Mouse (Mus musculus) gastrocnemius, postnatal 14 days (tissue): ENCODE measurements around the gene Tia1. TPM values are rescaled to one million over a fixed set of nuclear protein-coding genes. Genes with fewer than 3 reads are reported as not detected.

Source experiments
- DNase-seq: peaks from one replicate; pipeline ENCODE4 v3.0.0; 2021; ENCODE audit warnings: mixed read lengths
- intact Hi-C: fragments of 180-260 bp; cut with DNase I; formaldehyde crosslinking; loops from one replicate; pipeline ENCODE4 v1.15.1; 2025; ENCODE audit warnings: low total_unique reads
- total RNA-seq, 2 experiments: library from RNA; stranded (reverse); gene quantifications; 2 replicates each; pipeline ENCODE4 v1.2.3; 2021

Tia1 gene
- total RNA-seq, 2 experiments from 2014 or later = 21.5 to 25.2 TPM

DNA sequence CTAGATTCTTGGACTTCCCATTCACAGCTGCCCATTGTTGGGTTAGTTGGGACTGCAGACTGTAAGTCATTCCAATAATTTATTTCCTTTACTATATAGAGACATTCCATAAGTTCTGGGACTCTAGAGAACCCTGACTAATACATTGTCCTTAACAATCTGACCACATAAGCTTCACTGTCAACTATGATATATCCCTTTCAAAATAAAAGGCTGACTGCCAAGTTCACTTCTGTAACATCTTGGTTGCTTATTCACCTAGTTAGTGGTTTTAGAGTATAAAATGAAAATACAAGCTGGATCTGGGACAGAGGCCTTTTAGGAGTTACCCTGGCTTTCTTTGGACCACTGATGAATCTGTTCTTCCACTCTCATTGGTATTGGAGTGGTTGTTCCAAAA, 21.5 kb upstream of the Tia1 start:
- no peak for DNase-seq
- intact Hi-C loops = no loop called here

DNA sequence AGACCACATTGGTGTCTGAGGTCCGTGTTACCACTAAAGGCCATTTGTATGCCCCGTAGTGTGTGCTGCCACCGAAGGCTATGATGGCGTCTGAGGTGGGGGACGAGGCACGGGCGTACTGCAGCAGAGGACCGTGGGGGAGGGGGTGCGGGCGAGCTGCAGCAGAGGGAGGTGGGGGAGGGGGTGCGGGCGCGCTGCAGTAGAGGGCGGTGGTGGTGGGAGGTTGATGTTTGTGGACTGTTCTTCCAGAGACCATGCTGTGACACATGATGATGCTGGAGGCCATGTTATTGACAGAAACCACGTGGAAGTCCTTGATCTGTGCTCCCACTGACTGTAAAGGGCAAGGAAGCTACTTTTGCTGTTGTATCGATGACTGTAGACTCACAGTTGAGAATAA, 20.6 kb upstream of the Tia1 start:
- DNase-seq = no peak
- intact Hi-C loops = no loop called here

DNA sequence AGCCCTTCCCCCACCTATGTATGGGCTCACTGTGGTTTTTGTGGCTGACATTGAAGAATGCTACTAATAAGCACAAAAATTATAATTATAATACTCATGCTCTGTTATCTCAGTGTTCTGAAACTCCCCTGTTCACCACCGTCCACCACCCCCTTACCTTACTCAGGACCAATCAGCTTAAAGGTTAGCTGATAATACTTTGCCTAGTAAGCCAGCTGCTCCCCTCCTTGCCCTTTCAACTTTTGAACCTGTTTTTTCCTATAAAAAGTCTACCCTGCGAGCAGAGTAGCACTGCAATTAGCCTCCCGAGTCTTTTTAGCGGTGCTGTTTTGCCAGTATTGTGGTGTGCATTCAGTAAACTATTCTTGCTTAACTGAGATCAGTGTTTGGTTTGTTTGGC, 19.3 kb upstream of the Tia1 start:
- no peak for DNase-seq
- intact Hi-C loops = no loop called here

DNA sequence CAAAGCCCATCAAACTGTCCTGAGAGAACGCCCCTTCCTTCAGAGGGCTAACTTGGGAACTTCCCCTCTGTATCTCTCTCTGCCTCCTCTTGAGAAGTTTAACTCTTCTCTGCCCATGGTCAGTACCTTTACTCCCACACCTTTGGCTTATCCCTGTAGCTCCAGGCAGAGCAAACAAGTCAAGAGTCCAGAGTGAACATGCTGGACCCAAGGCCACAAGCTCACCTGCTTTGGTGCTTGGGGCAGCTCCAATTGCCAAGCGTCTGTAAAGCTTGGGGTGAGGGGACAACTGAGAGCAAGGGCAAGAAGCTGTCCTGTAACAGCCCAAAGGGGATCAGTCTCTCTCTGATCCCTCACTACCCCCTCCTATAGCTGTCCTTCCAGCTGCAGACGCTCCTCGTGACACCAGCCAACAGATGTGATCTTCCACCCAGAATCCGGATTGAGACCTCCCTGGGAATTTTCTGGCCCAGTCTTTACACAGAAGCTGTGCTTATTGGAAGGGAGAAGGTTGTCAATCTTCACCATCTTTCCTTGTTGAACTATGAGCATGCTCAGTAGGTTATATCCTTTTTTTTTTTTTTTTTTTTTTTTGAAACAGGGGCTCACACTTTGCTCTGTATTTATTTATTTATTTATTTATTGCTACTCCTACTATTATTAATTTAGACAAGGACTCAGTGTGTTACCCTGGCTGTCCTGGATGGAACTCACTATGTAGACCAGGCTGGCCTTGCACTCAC, 18.5 kb upstream of the Tia1 start:
- no peak for DNase-seq
- intact Hi-C loops = no loop called here

DNA sequence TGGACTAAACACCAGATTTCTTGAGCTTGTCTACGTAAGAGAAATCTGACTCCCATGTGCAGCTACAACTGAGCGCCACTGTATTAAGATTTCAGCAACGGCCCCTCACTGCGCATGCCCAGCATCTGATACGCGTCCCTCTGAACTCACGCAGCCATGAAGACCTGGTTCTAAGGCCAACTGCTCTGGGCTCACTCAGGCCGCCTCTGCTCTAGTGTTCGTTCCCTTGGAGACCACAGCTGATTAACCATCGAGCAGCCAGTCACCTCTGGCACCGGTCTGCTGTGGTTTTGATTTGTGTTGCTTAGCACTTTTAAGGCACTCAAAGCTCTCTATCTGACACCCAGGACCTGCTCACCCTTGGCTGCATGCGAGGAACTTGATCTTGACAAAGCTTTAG, 16.7 kb upstream of the Tia1 start:
- intact Hi-C loops = no loop called here
- no peak for DNase-seq

DNA sequence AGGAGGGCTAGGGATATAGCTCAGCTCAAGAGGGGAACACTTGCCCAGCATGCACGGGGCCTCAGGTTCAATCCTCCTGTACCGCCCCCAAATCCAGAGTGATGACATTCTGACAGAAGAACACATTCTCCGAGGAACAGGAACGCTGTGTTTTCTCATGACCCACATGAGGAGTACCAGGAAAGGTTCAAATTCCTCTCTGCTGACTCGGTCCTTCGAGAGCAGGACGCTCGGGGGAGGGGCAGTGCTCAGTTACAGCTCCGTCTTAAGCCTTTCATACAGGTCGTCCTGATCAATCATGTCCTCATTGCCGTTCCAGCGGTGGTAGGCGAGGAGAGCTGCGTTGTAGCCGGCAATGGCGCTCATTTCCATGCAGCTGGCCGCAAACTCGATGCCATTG, 15.6 kb upstream of the Tia1 start:
- DNase-seq = no peak
- intact Hi-C loops = no loop called here

DNA sequence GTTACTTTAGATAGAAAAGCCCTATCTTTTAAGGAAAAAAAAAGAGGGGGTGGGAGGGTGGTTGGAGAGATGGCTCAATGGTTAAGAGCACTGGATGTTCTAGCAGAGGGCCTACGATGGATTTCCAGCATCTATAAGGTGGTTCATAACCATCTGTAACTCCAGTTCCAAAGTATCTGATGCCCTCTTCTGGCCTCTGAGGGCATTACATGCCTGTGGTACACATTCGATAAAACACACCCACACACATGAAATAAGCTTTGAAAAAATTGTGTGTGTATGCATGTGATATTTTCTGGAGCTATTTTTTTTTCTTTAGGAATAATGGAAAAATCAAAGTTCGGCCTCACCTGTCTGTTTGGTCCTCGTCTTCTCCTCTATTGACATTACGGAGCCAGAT, 12.7 kb upstream of the Tia1 start:
- intact Hi-C loops = no loop called here
- no peak for DNase-seq

DNA sequence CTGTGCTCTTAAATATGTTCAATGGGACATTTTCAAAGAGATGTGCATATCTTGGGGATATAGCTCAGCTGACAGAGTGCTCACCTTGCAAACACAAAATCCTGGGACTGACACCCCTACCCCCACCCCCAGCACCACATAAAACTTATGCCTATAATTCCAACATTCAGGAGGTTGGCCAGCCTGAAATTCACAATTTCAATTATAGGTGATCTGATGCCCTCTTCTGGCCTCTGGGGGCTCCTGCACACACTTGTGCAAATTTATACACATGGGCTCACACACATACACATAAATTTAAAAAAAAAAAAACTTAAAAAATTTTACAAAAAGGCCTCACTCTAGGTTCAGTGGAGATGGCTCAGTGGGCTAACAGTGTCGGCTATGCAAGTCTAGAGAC, 10.8 kb upstream of the Tia1 start:
- intact Hi-C loops = no loop called here
- DNase-seq = no peak

DNA sequence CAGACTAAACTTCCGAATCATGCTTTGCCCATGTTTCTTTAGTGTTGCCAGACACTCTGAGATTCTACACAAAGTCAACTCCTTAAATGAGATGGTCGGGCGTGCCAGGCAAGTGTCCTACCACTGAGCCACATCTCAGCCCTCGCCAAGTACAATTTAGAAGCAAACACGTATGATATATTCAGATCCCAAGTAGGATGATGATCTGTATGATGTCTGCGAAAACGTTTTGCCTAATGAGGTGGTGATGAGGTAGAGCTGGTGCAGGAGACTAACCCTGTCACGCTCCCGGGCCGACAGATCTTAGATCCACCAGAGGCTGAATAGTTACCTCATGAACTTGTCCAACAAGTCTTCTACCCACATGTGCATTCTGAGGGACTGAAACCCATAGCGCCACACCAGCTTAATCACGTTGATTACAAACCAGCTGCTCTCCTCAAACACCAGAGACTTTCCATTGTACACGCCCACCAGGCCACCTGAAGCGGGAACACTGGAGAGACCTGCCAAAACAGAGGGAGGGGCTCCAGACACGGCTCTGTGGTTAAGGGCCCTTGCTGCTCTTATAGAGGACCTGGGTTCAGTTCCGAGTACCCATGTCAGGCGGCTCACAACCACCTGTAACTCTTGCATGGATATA, 9.8 kb upstream of the Tia1 start:
- intact Hi-C loops = no loop called here

DNA sequence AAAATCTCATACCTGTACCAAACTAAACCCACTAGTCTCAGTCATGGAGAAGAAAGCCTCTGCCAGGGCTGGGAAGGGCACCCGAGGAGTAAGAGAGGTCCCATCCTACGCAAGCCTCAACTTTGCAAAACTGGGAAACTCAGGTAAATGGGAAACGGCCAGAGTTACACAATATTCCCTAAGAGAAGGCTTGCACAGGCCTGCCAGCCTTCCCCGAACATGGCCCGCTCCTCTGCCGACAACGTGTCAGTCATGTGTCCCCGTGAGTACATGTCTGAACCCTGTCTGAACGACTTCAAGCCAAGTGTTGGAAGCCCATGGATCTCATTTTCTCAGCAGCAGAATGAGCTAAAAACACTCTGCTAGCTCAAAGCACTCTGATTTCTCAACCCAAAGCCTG, 9.0 kb upstream of the Tia1 start:
- intact Hi-C loops = no loop called here

More for the DNA sequence above, 9.8 kb upstream of the Tia1 start:
- DNase-seq = no peak

DNA sequence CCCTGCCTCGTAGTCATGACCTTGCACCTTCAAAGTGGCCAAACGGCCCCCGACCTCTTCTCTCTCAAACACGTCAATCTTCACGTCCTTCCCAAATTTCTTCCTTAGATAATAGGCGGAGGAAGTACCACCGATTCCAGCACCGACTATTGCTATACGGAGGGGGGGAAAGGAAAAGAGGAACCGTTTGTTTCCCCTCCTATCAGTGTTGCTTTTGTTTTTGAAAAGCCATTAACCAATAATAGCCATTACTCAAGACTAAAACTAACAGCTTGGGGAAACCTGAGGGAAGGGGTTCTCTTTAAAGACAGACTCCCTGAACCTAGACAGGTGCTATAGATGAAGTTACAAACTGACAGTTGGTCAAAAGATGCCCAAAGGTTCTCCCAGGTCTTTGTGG, 8.1 kb upstream of the Tia1 start:
- intact Hi-C loops = no loop called here
- no peak for DNase-seq

More for the DNA sequence above, 9.0 kb upstream of the Tia1 start:
- DNase-seq = no peak

DNA sequence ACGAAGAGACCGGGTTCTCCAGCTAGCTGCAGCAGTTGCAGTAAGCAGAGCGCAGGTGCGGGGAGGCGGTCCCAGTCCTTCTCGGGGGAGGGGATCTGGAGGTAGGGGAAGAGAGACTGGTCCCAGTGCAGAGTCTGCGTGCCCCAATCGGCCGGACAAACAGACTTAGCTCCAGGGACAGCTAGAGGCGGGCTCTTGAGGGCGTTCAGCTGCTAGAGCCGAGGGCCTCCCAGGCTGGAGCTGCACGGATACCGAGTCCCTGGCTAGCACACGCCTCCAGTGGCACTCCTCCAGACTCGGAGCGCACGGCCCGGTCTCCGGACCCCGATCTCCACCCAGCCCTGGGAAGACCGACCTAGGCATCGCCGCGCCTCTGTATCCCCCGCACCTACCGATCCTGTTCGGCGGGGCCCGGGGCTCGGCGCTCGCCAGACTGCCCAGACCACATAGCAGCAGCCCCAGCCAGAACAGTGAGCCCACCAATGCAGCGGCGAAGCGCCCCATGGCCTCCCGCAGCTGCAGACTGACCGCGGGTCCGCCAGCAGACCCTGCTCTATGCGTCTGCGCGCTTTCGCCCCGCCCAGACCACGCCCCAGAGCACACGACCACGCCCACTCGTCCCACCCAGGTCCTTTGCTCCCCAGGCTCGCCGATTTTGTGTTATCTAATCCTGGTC, 7.3 kb upstream of the Tia1 start, which contains the start of gene Pcyox1:
Gene Pcyox1 (minus strand): TSS at position 574 of the 676 bp plus-strand sequence.
- peak; percentile 87 for DNase-seq
- intact Hi-C loops = no loop called here

DNA sequence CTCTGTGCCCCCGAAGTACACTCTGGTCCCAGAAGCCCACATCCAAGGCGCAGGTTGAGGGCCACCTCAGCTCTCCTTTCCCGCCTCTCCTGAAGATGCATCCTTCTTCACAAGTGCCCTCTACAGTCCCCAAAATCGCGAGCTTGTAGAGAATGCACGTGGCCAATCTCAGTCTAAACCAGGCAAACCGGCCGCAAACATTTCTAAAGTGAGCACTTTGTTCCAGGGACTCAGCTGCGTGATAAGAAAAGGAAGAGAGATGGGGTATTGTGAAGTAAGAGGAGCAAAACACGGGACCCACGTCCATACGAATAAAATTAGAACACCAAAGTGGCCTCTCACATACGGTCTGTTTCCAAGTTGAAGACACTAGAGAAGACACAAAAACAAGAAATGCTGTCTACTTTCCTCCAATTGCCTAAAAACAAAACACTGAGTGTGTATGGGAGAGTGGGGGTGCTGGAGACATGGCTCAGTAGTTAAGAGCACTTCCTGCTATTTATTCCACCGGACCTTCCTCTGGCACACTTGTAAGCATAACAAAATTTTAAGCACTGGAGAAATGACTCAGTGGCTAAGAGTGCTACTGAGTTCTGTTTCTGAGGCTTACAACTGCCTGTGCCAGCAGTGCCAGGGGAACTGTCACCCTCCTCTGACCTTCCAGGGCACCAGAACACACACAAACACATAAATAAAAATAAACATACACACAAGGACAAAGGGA, 6.6 kb upstream of the Tia1 start:
- DNase-seq = no peak
- intact Hi-C loops = no loop called here

DNA sequence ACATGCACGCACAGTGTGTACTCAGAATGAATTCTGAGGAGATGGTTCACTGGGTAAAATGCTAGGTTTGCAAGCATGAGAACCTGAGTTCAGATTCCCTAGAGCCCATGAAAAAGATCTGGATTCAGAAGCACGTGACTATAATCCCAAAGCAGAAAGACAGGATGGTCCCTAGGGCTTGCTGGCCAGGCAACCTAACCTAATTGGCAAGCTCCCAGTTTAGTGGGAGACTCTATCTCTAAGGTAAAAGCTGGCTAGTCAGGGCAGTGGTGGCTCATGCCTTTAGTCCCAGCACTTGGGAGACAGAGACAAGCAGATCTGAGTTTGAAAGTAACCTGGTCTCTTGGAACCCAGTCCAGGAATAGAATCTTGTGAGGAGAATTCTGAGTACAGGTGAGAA, 5.0 kb upstream of the Tia1 start:
- intact Hi-C loops = no loop called here
- no peak for DNase-seq

DNA sequence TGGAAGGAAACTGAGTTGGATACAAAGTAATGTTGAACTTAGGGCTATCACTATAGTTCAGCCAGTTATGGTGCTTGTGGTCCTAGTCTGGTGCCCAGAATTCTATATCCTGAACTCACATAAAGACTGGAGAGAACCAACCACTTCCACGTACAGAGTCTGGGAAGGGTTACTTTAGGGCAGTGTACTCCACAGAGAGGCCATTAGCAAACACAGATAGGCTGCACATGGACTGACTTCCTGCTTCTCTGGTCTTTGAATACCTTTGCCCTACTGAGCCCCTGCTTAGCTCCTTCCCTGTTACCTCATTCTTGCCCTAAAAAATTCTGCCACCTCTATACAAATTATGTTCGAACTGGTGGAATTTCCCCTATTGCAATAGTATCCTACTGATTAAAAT, 4.0 kb upstream of the Tia1 start:
- no peak for DNase-seq
- intact Hi-C loops = no loop called here

DNA sequence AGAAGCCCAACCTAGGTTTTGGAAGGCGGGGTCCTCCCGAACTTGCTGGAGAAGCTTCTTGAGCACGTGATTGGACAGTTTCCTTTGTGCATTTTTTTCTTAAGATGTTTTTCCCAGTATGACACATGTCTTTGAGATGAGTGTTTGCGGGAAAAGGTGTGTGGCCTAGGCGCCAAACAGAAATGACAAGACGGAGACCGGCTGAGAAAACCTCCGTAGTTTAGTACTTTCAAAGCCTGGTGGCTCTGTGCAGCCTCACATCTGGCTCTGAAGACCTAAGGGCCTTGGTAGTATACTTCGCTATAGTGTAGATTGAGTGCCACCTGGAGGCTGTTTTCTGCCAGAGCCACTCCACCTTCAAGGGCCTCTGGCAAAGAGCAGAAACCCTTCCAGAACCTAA, 3.0 kb upstream of the Tia1 start:
- peak; percentile 56 for DNase-seq
- intact Hi-C loops = no loop called here

DNA sequence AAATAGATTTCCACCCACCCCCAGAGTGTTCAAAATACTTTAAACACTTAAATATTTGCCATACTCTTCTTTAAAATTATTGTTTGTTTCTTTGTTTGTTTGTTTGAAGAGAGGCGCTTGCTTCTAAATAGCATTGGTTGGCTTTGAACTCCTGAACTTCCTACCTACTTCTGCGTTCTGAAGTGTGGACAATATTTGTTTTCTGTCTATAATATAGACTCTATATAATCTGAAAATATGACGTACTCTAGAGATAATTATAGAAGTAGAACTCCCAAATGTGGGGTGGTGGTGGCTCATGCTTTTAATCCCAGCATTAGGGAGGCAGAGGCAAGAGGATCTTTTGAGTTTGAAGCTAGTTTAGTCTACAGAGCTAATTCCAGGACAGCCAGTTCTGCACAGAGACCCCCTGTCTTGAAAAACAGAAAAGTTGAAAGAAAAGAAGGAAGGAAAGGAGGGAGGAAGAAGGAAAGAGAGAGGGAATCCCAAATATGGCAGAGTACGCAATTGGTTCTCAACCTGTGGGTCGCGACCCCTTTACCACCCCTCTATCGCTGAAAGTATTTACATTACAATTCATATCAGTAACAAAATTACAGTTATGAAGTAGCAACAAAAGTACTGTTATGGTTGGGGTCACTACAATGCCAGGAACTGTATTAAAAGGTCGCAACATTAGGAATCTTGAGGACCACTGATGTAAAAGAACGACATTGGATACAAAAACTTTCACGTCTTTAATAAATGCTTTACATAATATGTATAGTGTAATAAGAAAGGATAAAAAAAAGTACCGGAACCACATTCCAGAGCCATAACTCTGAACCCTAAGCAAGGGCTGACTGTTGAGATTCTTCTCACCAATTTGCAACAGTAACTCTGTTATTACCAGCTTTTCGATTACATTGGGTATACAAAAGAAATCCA, 1.1 kb upstream of the Tia1 start:
- intact Hi-C loops = no loop called here

DNA sequence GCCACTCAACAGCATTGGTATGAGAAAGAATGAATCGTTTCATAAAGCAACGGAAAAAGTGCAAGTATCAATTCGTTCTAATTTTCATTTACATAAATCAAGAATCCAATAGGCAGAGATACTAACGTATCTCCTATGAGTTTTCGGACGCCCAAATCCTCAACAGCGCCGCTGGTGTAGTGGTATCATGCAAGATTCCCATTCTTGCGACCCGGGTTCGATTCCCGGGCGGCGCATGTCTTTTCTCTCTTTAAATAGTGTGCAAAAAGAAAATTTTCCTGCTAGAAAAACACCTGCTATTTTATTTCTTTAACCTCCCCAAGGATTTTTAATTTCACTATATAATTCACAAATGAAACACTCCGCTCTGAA, 305 bp upstream of the Tia1 start:
- peak; percentile 72 for DNase-seq
- intact Hi-C loops = no loop called here

More for the DNA sequence above, 1.1 kb upstream of the Tia1 start:
- DNase-seq = no peak

DNA sequence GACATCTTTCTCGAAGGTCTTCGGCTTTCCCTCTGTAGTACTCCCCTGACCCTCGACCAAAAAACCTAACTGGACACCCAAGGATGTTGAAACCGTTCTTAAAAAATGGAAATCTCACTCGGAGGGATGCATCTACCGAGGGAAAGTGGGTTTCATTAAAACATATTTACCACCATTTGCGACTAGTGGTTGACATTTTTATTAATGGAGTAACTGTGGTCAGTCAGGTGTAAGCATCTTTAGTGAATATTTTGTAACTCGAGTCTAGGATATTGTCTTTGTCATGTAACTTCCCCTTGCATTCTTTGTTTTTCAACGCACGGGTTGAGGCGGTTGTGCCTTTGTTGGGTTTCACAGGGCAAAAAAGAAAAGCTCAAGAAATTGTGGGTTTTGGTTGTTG, 977 bp downstream of the Tia1 start:
- intact Hi-C loops = no loop called here
- DNase-seq = no peak
